Mouse (Mus musculus): Measurements from ENCODE around the gene Orai3. TPM values are rescaled to one million over a fixed set of nuclear protein-coding genes. Genes with fewer than 3 reads are reported as not detected.
"Not testable (repeated sequence)": the region's sequence is repeated elsewhere in the genome, so short reads cannot be mapped to it uniquely, and the experiment has no call there.

Gene Orai3
- total RNA-seq, 2 experiments from 2014 or later, result 21.0 to 29.5 TPM

- ATAC-seq (replicated peaks; ENCODE audit: low FRiP score, low TSS enrichment, poor library complexity, severe bottlenecking), result no peak
Observed at GRCm38 (mm10) chr7:127760478-127760877, 9.1 kb upstream of the Orai3 start.

DNA sequence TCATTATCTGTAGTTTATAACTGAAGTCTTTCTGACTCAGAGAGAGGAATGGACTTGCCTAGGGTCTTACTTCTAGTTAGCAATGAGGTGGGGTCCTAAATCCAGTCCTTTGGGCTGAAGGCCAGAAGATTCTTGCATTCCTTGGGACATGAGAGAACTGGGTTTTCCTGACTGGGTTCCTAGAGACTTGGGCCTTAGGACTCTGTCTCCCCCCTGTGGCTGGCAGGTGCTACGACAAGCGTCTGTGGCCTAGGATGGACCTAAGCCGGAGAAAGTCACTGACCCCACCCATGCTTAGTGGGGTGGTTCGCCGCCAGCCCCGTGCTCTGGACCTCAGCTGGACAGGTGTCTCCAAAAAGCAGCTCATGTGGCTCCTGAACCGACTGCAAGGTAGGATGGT, 8.6 kb upstream of the Orai3 start:
- peak; percentile 77 for ATAC-seq (replicated peaks; ENCODE audit: low FRiP score, low TSS enrichment, poor library complexity, severe bottlenecking)

DNA sequence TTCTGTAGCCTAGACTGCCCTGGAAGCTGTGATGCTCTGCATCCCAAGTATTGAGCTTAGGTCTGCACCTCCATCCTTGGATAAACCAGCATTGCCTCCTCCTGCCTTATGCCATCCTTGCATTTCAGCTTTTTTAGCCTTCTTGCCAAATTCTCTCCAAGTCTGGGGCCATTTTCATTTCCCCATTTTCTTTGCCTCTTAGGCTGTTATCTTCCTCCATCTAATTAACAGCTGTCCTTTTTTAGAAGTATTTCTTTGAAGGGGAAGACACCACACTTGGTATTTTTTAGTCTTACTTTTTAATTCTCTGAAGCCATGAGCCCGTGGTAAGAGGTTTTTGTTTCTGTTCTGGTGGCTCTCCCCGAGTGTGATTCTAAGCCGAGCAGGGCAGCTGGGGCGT, 6.0 kb upstream of the Orai3 start:
- no peak for ATAC-seq (replicated peaks; ENCODE audit: low FRiP score, low TSS enrichment, poor library complexity, severe bottlenecking)

DNA sequence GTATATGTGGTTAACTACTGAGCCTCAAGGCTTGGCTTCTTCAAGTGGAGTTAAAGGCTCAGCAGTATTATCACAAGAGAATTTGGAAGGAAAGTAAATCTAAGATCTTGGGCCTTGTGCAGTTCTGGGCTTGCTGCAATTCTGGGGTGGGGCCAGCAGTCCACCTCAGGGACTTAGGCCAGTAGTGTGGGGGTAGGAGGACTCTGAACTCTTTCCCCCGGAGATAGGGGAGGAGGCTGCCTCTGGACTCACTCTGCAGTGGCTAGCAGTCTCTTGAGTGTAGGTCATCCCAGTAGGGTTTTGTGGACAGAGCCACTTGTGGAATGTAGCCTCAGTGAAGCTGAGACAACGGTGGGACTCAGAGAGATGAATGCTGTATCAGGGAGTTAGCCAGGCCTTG, 3.9 kb upstream of the Orai3 start:
- ATAC-seq (replicated peaks; ENCODE audit: low FRiP score, low TSS enrichment, poor library complexity, severe bottlenecking), result no peak

DNA sequence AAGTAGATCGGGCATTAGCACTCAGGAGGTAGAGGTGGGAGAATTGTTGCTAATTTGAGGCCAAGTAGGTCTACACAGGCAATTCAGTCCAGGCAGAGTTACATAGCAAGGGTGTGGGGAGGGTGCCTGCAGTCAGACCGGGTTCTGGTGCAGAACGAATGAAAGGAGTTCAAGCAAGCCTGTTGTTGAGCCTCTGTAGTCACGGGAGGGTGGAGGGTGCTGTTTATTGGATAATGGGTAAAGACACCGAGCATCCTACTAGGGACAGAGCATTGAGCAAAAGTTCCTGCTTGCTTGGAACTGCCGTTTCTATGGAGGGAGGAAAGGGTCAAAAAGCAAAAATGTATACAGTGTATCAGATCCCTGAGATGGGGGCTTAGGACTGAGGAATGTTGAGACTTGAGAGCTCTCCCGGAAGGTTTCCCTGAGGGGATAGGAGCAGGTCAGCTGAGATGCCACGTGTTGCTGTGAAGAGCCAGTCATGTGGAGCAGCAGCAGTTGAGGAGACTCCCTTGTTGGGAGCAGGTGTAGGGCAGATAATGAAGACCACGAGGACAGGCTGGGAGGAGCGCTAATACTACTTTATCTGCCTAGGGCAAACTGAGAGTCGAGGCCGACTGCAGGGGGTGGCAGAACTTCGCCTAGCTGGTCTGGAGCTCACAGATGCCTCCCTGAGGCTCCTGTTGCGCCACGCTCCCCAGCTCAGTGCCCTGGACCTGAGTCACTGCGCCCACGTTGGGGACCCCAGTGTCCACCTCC, 2.6 kb upstream of the Orai3 start:
- ATAC-seq (replicated peaks; ENCODE audit: low FRiP score, low TSS enrichment, poor library complexity, severe bottlenecking), result peak; percentile 83

GRCm38 (mm10) chr7:127767671-127768345, 1.8 kb upstream of the Orai3 start:
- ATAC-seq (replicated peaks; ENCODE audit: low FRiP score, low TSS enrichment, poor library complexity, severe bottlenecking), result peak; percentile 31

DNA sequence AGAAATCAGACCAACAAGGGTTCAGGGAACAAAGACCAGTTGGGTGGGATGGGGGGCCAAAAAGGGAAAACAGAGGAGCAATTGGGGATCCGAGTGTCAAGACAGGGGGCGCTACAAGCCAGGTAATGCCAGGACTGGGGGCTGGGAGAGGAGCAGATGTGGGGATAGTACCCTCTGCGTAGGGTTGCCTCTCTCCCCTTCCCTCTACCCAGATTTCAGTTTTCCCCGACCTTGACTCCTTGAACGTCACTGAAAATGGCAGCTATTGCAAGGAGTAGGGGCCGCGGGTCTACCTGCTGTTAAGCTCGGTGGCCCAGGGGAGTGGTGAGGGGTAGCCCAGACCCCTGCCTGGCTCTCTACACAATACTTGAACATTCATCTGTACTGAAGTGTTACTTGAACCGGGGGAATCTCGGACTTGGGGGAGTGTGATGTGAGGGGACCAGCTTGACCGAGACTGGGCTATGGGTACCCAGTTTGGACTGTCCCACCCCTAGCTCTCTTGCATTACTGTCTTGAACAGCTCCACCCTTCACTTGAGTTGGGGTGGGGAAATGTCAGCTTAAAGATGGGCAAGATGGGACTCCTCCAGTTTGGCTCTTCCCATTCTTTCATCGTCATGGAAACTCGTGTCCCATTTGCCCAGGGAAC, 1.1 kb upstream of the Orai3 start:
- ATAC-seq (replicated peaks; ENCODE audit: low FRiP score, low TSS enrichment, poor library complexity, severe bottlenecking), result no peak

- peak; percentile 15; the same call in 1 of the 2 replicates for ATAC-seq (replicated peaks; ENCODE audit: low FRiP score, low TSS enrichment, poor library complexity, severe bottlenecking)
Observed at GRCm38 (mm10) chr7:127768997-127769593, 520 bp upstream of the Orai3 start.

DNA sequence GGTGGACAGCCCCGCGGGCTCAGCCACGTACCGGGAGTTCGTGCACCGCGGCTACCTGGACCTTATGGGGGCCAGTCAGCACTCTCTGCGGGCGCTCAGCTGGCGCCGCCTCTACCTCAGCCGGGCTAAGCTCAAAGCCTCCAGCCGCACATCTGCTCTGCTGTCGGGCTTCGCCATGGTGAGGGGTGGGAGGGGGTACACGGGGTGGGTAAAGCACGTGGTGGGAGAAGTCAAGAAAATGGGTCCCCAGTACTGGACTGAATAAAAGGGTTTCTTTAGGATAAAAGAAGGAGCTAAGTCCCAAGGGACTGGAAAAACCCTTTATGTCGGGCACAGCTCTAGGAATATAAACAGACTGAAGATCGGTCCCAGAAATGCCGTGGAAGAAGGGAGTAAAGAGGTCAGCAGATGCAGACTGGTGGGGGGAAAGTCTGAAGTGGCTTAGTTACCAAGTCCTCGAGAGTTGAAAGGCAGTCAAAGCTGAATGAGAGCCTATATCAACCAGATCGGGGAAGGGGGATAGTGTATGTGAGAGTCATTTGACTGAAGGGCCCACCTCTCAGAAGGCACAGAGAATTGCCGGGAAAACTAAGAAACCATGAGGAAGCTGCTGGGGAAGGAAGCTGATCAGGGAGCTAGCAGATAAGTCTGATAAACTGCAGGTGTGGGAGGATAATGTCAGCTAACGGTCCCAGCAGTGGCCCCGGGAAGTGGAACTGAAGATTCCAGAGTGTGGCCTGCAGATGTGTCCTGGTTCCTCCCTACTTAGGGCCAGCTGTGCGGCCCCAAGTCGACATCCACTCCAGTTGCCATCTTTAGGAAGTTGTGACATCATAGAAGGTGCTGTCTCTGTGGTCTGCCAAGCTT, 657 bp downstream of the Orai3 start:
- no peak for ATAC-seq (replicated peaks; ENCODE audit: low FRiP score, low TSS enrichment, poor library complexity, severe bottlenecking)

DNA sequence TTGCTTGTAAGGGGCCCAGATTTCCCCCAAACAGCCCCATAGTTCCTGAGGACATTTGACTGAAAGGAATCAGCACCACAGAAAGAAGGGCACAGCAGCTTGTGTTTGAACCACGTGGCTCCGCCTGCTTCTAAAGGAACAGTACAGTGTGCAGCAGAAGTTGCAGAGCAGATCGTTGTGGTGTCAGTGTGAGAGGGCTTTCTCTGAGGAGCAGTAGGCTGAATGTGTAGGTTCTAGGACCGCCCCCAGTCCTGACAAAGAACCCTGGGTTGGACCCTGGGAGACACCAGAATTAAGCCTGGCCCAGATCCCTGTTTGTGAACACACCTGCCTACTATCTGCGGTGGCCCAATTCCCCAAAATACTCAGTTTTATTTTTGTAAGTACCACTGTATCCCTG, 1.6 kb downstream of the Orai3 start:
- no peak for ATAC-seq (replicated peaks; ENCODE audit: low FRiP score, low TSS enrichment, poor library complexity, severe bottlenecking)

GRCm38 (mm10) chr7:127772080-127772479, 2.5 kb downstream of the Orai3 start:
- ATAC-seq (replicated peaks; ENCODE audit: low FRiP score, low TSS enrichment, poor library complexity, severe bottlenecking), result no peak

DNA sequence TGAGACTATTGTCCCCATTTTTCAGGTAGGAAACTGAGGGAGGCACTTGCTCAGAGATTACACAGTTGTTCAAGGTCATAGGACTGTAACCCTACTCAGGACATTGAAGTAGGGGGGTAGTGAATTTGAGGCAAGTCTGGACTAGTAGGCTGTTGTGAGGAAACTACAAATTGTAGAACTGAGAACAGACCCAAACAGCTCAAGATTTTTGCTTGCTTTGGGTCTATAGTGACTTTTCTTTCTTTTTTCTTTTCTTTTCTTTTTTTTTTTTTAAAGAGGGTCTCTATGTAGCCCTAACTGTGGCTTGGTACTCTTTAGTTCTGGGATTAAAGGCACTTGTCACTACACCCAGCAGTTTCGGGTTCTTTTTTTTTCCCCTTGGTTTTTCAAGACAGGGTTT, 2.9 kb downstream of the Orai3 start:
- ATAC-seq (replicated peaks; ENCODE audit: low FRiP score, low TSS enrichment, poor library complexity, severe bottlenecking), result no peak

DNA sequence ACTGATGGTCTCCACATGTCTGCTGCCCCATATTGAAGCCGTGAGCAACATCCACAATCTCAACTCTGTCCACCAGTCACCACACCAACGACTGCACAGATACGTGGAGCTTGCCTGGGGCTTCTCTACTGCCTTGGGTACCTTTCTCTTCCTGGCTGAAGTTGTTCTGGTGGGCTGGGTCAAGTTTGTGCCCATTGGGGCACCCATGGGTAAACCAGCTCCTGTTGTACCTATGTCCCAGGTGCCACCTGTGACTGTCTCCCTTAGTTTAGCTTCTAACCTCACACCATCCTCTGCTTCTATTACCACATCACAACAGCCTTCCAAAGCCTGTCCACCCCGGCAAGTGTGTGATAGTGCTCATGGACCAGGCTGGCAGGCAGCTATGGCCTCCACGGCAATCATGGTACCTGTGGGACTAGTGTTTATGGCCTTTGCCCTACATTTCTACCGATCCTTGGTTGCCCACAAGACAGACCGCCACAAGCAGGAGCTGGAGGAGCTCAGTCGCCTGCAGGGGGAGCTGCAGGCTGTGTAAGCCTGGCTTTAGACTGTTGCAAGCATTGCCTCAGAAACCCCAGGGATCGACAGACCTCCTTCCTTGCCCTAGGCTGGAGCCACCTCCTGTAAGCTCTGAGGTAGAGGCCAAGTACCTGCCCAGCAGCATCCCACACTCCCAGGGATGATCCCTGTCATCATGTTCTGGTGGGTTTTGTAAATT, 4.2 kb downstream of the Orai3 start:
- ATAC-seq (replicated peaks; ENCODE audit: low FRiP score, low TSS enrichment, poor library complexity, severe bottlenecking), result peak; percentile 39

GRCm38 (mm10) chr7:127775837-127776236, 6.2 kb downstream of the Orai3 start:
- ATAC-seq (replicated peaks; ENCODE audit: low FRiP score, low TSS enrichment, poor library complexity, severe bottlenecking), result not testable (repeated sequence)

- ATAC-seq (replicated peaks; ENCODE audit: low FRiP score, low TSS enrichment, poor library complexity, severe bottlenecking), result peak; percentile 61
Observed at GRCm38 (mm10) chr7:127776426-127776825, 6.8 kb downstream of the Orai3 start, which contains the start of gene Setd1a. Gene Setd1a (plus strand): TSS chr7:127776670.

- peak; percentile 82 for ATAC-seq (replicated peaks; ENCODE audit: low FRiP score, low TSS enrichment, poor library complexity, severe bottlenecking)
Observed at GRCm38 (mm10) chr7:127776878-127777473, 7.4 kb downstream of the Orai3 start.

- ATAC-seq (replicated peaks; ENCODE audit: low FRiP score, low TSS enrichment, poor library complexity, severe bottlenecking), result peak; percentile 29; the same call in 1 of the 2 replicates
Observed at GRCm38 (mm10) chr7:127777474-127778266, 8.1 kb downstream of the Orai3 start.

Measured in megakaryocyte-erythroid progenitor cell, adult 5-6 weeks (primary cell).